Mouse (Mus musculus): ENCODE measurements around the gene Slc9a1. TPM values are rescaled to one million over a fixed set of nuclear protein-coding genes. Genes with fewer than 3 reads are reported as not detected.

Gene Slc9a1
- total RNA-seq, 2 experiments from 2014 or later = 8.3 to 9.8 TPM

DNA sequence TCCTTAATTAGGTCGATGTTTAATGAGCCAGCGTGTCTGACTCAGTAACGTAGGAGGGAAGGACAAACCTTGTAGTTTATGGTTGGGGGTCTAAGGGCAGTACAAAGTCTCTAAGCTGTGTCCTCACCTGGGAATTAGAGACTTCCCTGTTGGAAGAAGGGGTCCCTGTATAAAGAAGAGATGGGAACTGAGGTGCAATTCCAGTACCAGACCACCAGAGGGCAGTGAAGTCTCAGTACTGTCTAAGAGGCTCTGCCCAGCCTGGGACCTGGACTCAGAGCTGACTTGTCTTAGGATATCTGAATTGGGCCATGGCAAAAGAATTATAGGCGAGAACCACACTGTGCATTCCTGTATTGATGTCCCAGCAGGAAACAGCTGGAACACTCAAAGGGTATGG is 54.6 kb downstream of the Slc9a1 start:
- intact Hi-C loops (cut with DNase I) = loop anchor here (5.0 kb wide), 1 partner anchor 88 kb away; no protein-coding TSS in a partner anchor
- DNase-seq = peak in 1 of 2 experiments; percentile 56

DNA sequence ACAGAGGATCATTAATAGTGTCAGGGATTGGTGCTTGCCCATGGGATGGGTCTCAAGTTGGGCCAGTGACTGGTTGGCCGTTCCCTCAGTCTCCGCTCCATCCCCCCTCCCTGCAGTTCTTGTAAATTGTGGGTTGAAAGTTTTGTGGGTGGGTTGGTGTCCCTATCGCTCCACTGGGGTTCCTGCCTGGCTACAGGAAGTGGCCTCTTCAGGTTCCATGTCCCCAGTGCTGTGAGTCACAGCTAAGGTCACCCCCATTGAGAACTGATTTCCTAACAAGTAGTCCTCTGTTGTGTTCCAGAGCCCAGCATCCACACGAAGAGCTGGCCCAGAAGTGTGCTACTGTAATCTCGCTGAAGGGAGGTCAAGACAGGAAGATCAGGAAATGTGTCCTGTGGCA is 56.6 kb downstream of the Slc9a1 start:
- no peak for DNase-seq
- intact Hi-C loops (cut with DNase I) = no loop called here

DNA sequence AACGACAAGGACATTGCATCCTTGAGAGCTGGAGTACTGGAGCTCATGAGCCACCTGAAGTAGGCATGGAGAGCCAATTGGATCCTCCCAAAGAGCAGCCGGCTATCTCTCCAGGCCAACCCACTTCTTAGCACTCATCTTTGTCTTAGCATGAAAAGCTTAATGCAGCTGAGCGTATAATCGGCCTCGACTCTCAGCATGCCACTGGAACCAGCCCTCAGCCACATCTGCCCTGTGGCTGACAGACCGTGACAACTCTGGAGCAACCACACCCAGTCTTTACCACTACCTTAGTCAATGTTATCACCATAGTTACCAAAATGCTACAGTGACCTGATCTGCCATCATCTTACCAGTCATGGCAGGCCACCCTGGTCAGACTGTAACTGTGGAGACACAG is 62.0 kb downstream of the Slc9a1 start:
- DNase-seq = no peak
- intact Hi-C loops (cut with DNase I) = no loop called here

DNA sequence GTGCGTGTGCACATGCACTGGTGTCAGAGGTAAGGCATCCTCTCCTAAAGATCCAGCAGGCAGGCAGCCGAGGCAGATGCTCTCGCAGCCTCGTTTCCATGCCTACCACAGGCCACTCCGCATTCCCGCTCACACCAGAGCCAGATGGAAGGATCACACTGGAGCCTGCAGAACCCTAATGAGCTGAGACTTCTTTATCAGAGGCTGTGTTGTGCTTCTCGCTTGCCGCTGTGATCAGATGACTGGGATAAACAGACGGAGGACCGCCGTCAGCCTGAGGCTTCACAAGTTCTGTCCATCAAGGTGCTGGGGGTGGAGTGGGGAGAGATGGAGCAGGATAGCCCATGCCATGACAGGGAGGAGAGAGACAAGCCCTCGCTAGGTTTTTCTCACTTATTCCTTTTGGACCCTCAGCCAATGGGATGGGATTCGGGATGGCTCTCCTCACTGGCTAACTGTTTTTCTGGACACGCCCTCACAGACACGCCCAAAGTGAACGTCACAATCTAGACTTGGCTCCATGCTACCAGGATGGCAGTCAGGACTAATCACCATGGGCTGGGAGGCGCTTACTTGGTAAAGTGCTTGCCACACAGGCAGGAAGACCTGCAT is 63.2 kb downstream of the Slc9a1 start:
- no peak for DNase-seq
- intact Hi-C loops (cut with DNase I) = no loop called here

DNA sequence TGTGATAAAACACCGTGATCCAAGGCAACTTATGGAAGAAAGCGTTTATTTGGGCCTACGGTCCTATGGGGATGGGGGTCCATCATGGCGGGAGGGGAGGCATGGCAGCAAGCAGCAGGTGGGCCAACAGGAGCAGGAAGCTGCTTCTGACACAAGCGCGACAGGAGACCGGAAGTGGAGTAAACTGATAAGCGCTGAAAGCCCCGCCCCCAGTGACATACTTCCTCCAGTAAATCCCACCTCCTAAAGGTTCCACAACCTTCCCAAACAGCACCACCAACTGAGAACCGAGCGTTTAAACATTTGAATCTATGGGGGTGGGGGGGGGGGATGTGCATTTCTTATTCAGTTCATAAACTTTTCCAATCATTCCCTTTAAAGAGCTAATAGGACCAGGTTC is 66.4 kb downstream of the Slc9a1 start:
- DNase-seq = no peak
- intact Hi-C loops (cut with DNase I) = no loop called here

DNA sequence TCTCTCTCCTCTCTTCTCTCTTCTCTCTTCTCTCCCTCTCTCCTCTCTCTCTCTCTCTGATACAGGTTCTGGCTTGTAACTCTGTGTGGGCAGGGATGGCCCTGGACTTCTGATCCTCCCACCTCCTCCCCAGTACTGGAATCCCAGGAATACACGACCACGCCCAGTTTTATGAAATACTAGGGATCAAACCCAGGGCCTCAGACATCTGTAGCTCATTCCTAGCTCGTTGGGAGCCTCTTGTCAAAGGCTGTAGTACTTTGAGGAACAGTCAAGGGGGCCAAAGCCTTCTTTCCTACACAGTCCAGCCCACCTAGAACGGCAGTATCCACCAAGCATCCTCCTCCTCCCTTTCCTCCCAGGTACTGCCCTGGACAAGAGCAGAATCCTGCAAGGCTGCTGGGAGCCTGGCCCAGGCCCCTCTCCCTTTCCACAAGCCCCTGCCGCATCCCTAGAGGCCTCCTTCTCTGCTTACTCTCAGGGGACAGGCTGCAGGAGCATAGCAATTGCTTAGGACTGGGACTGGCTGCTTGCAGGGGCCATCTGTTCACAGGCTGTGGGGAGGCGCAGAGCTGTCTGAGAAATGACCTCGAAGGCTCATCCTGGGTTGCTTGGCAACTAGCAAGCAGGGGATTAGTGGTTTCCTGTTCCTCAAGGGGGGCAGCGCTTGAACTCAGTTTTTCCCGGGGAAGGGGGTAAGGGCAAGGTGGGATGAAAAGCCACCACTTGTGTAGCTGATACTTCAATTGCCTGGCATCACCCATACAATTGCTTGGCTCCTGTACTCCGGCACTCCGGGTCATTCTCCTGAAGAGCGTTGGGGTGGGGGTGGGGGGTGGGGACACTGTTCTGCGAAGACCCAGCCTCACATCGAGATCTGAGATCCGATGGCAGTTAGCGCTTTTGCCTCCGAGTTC is 70.2 kb downstream of the Slc9a1 start:
- no peak for DNase-seq
- intact Hi-C loops (cut with DNase I) = no loop called here

DNA sequence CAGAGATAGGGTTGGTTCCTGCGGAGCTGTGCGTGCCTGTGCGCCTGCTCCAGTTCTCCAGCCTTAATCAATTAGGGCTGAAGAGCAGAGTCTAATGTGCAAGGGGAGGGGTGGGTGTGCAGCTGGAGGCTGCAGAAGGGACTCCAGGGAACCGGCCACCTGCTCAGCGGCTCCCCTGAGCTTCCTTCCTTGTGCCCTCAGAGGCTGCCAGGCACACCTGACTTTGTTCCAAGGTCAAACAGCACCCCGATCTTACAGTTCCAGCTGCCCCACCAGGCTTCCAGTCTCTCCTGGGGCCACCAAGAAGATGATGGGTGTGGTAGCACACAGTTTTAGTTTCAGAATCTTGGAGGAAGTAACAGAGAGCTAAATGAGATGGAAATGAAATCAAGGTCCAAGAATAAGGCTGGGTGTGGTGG is 70.9 kb downstream of the Slc9a1 start:
- intact Hi-C loops (cut with DNase I) = no loop called here
- DNase-seq = peak in 1 of 2 experiments; percentile 39

DNA sequence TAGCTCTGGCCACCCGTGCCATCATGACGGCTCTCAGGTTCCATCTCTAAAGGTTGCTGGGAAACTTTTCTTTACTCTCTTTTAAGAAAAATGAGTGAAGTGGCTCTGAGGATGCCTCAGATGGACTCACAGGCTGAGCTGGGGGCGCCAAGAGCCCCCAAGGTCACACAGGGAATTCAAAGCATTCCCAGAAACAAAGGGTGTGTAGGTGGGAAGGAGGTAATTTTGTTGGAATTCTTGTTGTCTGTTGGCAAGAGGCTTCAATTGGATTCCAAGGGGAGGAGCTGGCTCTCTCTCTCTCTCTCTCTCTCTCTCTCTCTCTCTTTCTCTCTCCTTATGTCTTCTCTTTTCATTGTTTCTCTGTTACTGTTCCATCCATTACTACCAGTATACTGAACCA is 72.7 kb downstream of the Slc9a1 start:
- intact Hi-C loops (cut with DNase I) = no loop called here
- DNase-seq = no peak

DNA sequence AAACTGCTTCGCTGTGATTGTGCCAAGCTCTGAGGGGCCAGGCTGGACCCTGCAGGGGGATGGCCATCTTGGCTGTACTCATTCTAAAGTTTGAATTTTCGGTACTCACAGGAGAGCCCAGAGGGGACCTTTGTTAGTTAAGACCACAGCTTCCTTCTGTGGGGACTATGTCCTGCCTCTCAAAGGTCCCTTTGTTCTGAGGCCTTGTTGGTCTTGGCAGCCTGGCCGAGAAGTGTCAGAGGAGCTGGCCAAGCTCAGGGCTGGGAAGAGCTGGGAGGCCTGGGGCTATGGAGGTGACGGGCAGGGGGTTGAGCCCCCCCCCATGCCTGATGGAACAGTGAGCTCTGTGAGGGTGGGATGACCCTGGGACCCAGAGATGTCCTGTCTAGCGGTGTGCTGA is 73.6 kb downstream of the Slc9a1 start:
- intact Hi-C loops (cut with DNase I) = no loop called here
- DNase-seq = no peak

DNA sequence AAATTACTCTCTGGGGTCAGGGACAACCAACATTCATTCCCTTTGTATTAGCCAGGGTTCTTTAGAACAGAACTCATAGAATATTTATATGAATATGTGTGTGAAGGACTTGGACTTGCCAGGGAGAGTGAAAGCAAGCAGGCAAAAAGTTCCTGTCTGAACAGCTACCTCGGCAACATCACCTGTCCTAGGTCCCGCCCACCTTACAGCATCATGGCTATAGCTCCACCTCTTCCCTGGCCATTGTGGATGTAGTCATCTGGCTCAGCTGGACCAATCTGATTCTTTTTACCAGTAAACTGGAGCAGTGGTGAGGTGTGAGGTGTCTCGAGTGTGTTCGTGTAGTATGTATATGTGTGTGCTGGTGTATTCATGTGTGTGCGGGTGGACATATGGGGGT is 76.2 kb downstream of the Slc9a1 start:
- intact Hi-C loops (cut with DNase I) = no loop called here
- no peak for DNase-seq

DNA sequence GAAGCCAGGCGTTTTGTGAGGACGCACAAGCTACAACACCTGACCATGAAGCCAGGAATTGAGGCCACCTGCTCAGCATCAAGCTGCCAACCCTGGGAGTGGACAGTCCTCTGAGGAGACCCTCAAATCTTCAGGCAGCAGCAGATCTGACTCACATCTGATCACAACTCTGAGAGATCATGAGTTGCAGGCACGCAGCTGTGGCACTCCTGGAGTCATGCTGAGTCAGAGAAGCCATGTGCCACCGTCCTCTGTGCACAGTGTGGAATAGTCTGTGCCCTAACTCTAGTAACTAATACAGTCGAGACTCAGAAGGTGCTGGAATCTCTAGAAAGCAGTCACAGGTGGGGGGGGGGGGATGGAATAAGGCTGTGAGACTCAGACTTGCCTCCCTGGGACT is 77.9 kb downstream of the Slc9a1 start:
- DNase-seq = no peak
- intact Hi-C loops (cut with DNase I) = no loop called here

DNA sequence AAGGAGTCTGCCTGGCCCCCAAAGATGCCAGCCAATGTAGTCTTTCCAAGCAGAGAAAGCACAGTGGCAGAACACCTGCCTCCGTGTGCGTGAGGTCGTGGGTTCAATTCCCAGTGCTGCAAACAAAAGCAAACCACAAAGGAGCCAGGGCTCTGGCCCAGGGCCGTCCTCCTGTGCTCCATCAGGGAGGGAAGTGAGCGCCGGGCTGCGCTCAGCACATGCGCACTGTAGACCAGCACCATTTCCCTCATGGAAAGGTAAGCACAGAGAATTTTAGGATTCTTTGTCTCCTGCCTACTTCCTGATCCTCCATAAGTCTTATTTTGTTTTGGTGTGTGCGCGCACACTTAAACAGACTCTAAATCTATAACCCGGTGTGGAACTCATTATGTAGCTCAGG is 78.5 kb downstream of the Slc9a1 start:
- intact Hi-C loops (cut with DNase I) = no loop called here
- no peak for DNase-seq

DNA sequence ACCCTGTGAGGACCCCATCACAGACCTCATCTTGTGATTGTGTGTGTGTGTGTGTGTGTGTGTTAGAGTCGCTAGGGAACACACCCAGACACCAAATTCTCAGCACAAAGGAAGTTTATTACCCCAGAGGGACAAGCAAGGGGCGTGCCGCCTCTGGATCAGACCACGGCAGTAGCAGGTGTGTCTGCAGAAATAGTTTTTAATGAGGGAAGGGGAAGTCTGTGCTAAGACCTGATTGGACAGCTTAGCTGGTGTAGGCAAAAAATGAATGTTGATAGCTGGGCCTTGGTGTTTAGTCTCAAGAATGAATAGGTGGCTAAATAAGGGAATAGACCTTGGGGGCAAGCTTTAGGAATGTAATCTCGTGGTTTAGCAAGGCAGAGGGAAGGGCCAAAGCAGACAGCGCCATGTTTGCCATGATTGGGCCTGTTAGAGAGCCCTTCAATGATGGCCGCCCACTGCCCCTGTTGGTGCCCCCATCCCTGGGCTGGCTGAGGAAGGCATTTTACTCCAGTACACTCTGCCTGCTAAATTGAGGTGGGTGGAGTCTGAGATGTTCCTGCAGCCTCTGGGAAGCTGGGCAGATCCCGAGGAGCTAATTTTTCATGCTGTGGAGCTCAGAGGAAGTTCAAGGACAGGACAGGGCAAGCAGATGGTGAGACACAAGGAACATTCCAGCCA is 79.3 kb downstream of the Slc9a1 start:
- intact Hi-C loops (cut with DNase I) = no loop called here
- no peak for DNase-seq

DNA sequence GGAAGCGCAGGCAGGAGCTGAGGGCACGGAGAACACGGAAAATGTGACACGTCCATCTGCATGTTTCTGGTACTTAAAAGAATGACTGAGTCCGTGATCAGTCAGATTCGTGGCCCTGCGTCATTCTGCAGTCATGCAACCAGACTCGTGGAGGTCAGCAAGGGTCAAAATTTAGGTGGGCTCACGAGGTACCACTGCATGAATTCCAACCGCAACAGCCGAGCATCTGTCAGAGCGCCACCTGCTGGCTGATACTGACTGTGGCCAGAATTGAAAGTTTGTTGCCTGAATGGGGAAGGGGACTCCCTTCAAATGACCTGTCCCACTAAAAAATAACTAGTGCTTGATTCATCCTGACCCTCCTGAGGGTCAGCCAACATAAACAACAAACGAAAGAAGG is 80.2 kb downstream of the Slc9a1 start:
- no peak for DNase-seq
- intact Hi-C loops (cut with DNase I) = loop anchor here (5.0 kb wide), 2 partner anchors 102 to 137 kb away; no protein-coding TSS in a partner anchor

DNA sequence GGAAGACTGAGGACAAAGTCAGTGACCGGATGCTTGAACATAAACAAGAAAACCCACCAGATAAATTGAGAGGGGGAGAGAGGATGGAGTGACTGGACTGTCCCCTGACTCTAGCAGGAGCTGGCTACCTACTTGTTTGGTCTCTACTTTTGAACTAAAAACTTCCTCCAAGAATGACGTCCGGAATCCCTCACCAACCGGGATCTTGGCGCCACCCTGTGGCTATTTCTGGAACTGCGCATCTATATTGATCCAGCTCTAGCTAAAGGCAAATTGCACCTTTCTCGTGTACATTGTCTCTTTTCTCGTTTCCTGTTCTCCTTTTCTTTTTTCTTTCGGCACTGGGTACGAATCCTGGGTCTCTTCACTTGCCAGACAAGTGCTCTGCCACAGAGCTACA is 82.0 kb downstream of the Slc9a1 start:
- DNase-seq = peak; percentile 77 to 79
- intact Hi-C loops (cut with DNase I) = loop anchor here (1.0 to 5.0 kb wide), 3 partner anchors 28 to 139 kb away; no protein-coding TSS in a partner anchor

DNA sequence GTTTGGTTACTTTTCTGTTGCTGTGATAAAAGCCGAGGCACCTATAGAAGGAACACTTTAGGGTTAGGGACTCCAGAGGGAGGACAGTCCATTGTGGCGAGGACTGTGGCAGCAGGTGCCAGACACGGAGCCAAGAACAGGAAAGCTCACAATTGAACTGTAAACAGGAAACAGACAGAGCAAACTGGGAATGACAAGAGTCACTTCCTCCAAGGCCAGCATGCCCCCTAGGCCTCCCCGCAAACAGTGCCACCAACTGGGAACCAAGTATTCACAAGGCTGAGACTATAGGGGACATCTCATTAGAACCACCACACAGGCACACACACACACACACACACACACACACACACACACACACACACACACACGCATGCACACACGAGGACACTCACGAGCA is 82.9 kb downstream of the Slc9a1 start:
- no peak for DNase-seq
- intact Hi-C loops (cut with DNase I) = loop anchor here (5.0 kb wide), 2 partner anchors 105 to 140 kb away; no protein-coding TSS in a partner anchor

DNA sequence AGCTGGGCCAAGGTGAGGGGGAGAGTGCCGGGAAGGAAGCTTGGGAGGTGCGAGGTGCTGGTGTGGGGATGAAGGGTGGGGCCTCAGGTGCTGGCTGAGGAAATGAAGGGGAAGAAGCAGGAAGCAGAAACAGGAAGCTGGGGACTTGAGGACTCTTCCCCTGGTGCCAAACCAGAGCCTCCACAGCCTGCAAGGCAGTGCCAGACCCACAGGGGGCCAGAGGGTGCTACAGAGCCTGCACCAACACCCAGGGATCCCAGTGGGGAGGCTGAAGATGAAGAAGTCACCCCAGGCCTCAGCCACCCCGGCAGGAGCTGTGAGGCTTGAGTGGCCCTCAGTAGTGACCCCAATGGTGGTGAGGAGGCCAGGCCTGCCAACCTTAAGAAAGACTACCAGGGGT is 88.5 kb downstream of the Slc9a1 start:
- intact Hi-C loops (cut with DNase I) = no loop called here
- no peak for DNase-seq

DNA sequence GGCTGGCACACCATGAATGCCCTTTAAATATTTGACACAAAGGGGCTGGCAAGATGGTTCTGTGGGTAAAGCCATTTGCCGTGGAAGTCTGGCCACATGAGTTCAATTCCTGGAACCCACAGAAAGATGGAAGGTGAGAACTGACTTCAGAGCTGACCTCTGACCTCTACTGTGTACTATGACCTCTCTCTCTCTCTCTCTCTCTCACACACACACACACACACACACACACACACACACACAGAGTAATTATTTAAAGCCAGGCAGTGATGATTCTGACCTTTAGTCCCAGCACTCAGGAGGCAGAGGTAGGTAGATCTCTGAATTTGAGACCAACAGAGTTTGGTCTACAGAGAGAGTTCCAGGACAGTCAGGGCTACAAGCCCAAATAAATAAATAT is 90.5 kb downstream of the Slc9a1 start:
- no peak for DNase-seq
- intact Hi-C loops (cut with DNase I) = no loop called here

DNA sequence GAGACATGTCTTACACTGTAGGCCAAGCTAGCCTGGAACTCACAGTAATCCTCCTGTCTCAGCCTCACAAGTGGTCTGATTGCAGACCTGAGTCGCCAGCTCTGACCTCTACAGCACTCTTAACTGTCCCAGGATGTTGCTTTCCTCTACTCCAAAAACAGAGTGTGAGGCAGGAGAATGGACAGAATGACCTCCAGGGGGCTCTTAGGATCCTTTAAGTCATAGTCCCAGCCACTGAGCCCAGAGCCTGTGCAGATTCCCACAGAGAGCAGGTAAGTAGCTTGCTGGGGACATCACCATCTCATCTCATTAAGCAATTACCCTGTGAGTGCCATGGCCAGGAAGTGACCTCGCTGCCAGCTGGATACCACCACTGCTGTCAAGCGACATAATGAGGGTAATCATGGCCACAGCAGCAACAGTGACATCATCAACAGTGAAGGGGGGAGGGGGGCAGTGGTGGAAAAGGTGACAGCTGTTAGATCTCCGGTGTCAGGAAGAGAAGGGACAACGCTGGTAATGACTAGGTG is 91.4 kb downstream of the Slc9a1 start:
- no peak for DNase-seq
- intact Hi-C loops (cut with DNase I) = no loop called here

DNA sequence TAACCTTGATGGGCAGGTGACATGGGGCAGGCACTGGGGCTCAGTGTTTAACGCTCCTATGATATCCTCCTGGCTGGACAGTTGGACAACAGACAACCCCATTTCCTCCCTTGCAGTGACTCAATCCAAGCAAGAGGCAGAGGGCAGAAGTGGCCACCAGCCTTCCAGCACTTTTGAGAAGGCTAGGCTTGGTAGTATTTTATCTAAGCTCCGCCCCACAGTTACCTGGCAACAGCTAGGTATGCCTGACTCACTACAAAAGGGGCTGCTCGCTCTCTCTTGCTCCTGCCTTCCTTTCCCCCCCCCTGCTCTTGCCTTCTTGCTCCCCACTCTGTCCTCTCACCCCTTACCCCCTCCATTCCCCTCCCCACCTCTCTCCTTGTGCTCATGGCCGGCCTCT is 91.9 kb downstream of the Slc9a1 start:
- intact Hi-C loops (cut with DNase I) = no loop called here
- DNase-seq = no peak

DNA sequence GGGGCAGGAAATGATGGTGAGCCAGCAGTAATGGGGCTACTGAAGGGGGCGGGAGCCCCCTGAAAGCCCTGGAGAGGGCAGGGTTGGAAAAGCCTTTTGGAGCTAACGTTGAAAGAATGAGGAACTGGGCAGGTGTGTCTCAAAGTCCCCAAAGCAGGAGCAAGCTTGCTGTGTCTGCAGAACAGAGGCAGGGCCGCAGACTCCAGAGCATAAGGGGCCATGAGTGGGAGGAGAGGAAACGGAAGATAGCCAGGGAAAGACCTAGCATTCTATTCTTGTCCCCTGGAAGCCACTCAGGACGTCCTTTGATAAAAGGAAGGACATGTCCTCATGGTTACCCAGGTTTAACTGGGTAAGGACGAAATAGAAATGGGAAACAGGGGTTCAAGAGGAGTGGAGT is 93.7 kb downstream of the Slc9a1 start:
- intact Hi-C loops (cut with DNase I) = no loop called here
- no peak for DNase-seq
